ENCODE assay signal across 12 mouse cellular contexts in genomic region chr1:159928681-159929335, GRCm38 (mm10).
DNase-seq lines count a peak whose midpoint lies in the region.
"Had no signal": no experiment of that assay in that cellular context is flagged by ENCODE, and none has a peak within 500 bp of the region (broad histone marks: within the 10 kb centered on the region; RNA-seq: fewer than 3 reads in every experiment).

No protein-coding gene starts in this region.

- no peaks in the 10 kb centered on the region for H3K9me3 ChIP-seq in heart, embryonic 10.5 days
- H3K9me3 ChIP-seq: hindbrain, embryonic 15.5 days; limb, embryonic 12.5 days had no signal

- no peak overlapping the region for H3K27ac ChIP-seq in heart, embryonic 10.5 days
- peak overlapping the region; percentile 68 for H3K27ac ChIP-seq in brown adipose tissue, adult 24 weeks (replicated peaks; ENCODE audit: low read depth, low read length)
- H3K27ac ChIP-seq: hindbrain, embryonic 15.5 days; limb, embryonic 12.5 days had no signal

- WGBS in heart, embryonic 10.5 days, result 82% methylated on average over 9 of the region's 9 CpGs

- no peaks in the 10 kb centered on the region for H3K27me3 ChIP-seq in heart, embryonic 10.5 days (ENCODE audit: insufficient read depth, poor library complexity, severe bottlenecking)
- H3K27me3 ChIP-seq: CH12.LX; hindbrain, embryonic 15.5 days; limb, embryonic 12.5 days had no signal

- H3K4me3 ChIP-seq in heart, embryonic 10.5 days, result no peak overlapping the region
- no peak overlapping the region for H3K4me3 ChIP-seq in brown adipose tissue, adult 24 weeks (ENCODE audit: insufficient read depth, low read depth, low read length)
- H3K4me3 ChIP-seq: hindbrain, embryonic 15.5 days; limb, embryonic 12.5 days had no signal

- peak; percentile 96 for DNase-seq in heart, adult 11 months
- no peak for DNase-seq in heart, embryonic 10.5 days (ENCODE audit: low spot score)
- DNase-seq in CD4-positive, CD25-positive, alpha-beta regulatory T cell, adult 2 months (ENCODE audit: low read depth, low spot score), result peak; percentile 59
- DNase-seq in kidney, postnatal 36 days, result peak; percentile 18 to 56
- DNase-seq in left cerebral cortex, adult 11 months (ENCODE audit: low spot score), result no peak
- no peak for DNase-seq in embryo, embryonic 10.5 days (ENCODE audit: low spot score)
- DNase-seq in right cerebral cortex, adult 2 months (ENCODE audit: low spot score in 2 of 2), result no peak
- DNase-seq: spleen, adult 18-20 months had no signal

- no peaks in the 10 kb centered on the region for H3K4me1 ChIP-seq in heart, embryonic 10.5 days
- peaks cover 14% of the 10 kb centered on the region; the same call in 1 of the 2 replicates for H3K4me1 ChIP-seq in brown adipose tissue, adult 24 weeks (ENCODE audit: control insufficient read depth, insufficient read depth, insufficient read length, low read length)
- H3K4me1 ChIP-seq: hindbrain, embryonic 15.5 days; limb, embryonic 12.5 days had no signal

- H3K36me3 ChIP-seq in heart, embryonic 10.5 days, result no peaks in the 10 kb centered on the region
- H3K36me3 ChIP-seq: hindbrain, embryonic 15.5 days; limb, embryonic 12.5 days had no signal

Comparison
In these comparisons a context has a peak if more than half of its experiments do, and no peak if none do; other contexts are left out.
1. DNase-seq: peak in heart, adult 11 months (single experiment), CD4-positive, CD25-positive, alpha-beta regulatory T cell, adult 2 months (single experiment) and kidney, postnatal 36 days (2 of 2); none in heart, embryonic 10.5 days (single experiment), left cerebral cortex, adult 11 months (single experiment), embryo, embryonic 10.5 days (single experiment) and right cerebral cortex, adult 2 months (0 of 2).